ENCODE assay signal across 8 mouse cellular contexts in genomic region chr10:93430915-93431522, GRCm38 (mm10). TPM values are rescaled to one million over a fixed set of nuclear protein-coding genes. Genes with fewer than 3 reads are reported as not detected.
DNase-seq lines count a peak whose midpoint lies in the region; ATAC-seq and TF ChIP-seq lines count a peak whose summit lies in the region.
"Had no signal": no experiment of that assay in that cellular context is flagged by ENCODE, and none has a peak within 500 bp of the region (broad histone marks: within the 10 kb centered on the region; RNA-seq: fewer than 3 reads in every experiment).

No protein-coding gene starts in this region.

- H3K9ac ChIP-seq in forebrain, embryonic 12.5 days = peak overlapping the region; percentile 42
- H3K9ac ChIP-seq in kidney, postnatal 0 days (ENCODE audit: low read depth, low read length) = 0 out of 2 replicates have a peak overlapping the region, but pooled peaks have one; percentile 28

- ATAC-seq in forebrain, embryonic 12.5 days (ENCODE audit: low FRiP score) = peak; percentile 40
- ATAC-seq in kidney, postnatal 0 days (replicated peaks; ENCODE audit: low FRiP score, low read depth) = peak; percentile 50
- ATAC-seq in megakaryocyte progenitor cell, adult 5-6 weeks (replicated peaks; ENCODE audit: poor library complexity) = peak; percentile 52

- no peak for TF ChIP-seq POLR2A in testis, adult 2 months (IDR thresholded peaks at IDR 0.05; ENCODE audit: control insufficient read depth, low read depth, low read length)

- no peaks in the 10 kb centered on the region for H3K9me3 ChIP-seq in forebrain, embryonic 12.5 days
- no peaks in the 10 kb centered on the region for H3K9me3 ChIP-seq in kidney, postnatal 0 days (replicated peaks; ENCODE audit: low read length)

- H3K36me3 ChIP-seq in testis, adult 2 months (ENCODE audit: control insufficient read depth, insufficient read depth, low read length) = no peaks in the 10 kb centered on the region
- H3K36me3 ChIP-seq in forebrain, embryonic 12.5 days (replicated peaks) = no peaks in the 10 kb centered on the region
- H3K36me3 ChIP-seq in kidney, postnatal 0 days (ENCODE audit: insufficient read depth, low read length) = no peaks in the 10 kb centered on the region

- H3K4me1 ChIP-seq in testis, adult 2 months (ENCODE audit: control insufficient read depth, insufficient read depth, low read length) = peaks cover 6% of the 10 kb centered on the region
- H3K4me1 ChIP-seq in forebrain, embryonic 12.5 days = peaks cover 29% of the 10 kb centered on the region
- peaks cover 6% of the 10 kb centered on the region; the same call in 1 of the 2 replicates for H3K4me1 ChIP-seq in kidney, postnatal 0 days (replicated peaks; ENCODE audit: insufficient read depth, low read length)

- no peak overlapping the region for H3K27ac ChIP-seq in testis, adult 2 months (ENCODE audit: control insufficient read depth, insufficient read depth, low read depth, low read length)
- peak overlapping the region; percentile 71; the same call in 1 of the 2 replicates for H3K27ac ChIP-seq in forebrain, embryonic 12.5 days
- peak overlapping the region; percentile 52; the same call in 1 of the 2 replicates for H3K27ac ChIP-seq in kidney, postnatal 0 days

- H3K4me3 ChIP-seq in testis, adult 2 months (ENCODE audit: control insufficient read depth, low read depth, low read length) = peak overlapping the region; percentile 10
- H3K4me3 ChIP-seq in forebrain, embryonic 12.5 days (replicated peaks) = peak overlapping the region; percentile 34
- peak overlapping the region; percentile 22 for H3K4me3 ChIP-seq in kidney, postnatal 0 days (replicated peaks; ENCODE audit: low read depth, low read length)

- WGBS in forebrain, embryonic 12.5 days = 6% methylated on average over 22 of the region's 22 CpGs
- WGBS in kidney, postnatal 0 days = 11% methylated on average over 22 of the region's 22 CpGs

- DNase-seq in testis, postnatal 14 days (ENCODE audit: low spot score) = no peak
- peak; percentile 71 for DNase-seq in kidney, postnatal 0 days (ENCODE audit: low spot score)
- DNase-seq in thymus, adult 18-20 months = peak; percentile 46 to 52
- no peak for DNase-seq in right cerebral cortex, postnatal 25 days

- TF ChIP-seq CTCF in testis, adult 2 months (IDR thresholded peaks at IDR 0.05; ENCODE audit: control insufficient read depth, insufficient read depth, insufficient replicate concordance, low read depth, low read length) = no peak
- TF ChIP-seq CTCF in kidney, postnatal 0 days (IDR thresholded peaks at IDR 0.05; ENCODE audit: low read depth) = no peak

- H3K4me2 ChIP-seq in forebrain, embryonic 12.5 days = peak overlapping the region; percentile 55
- peak overlapping the region; percentile 59 for H3K4me2 ChIP-seq in kidney, postnatal 0 days (ENCODE audit: low read length)

- H3K27me3 ChIP-seq in testis, adult 2 months (ENCODE audit: control insufficient read depth, insufficient read depth, low read length) = no peaks in the 10 kb centered on the region
- H3K27me3 ChIP-seq in forebrain, embryonic 12.5 days = 0 out of 2 replicates have a peak, but pooled peaks cover 2% of the 10 kb centered on the region
- H3K27me3 ChIP-seq in kidney, postnatal 0 days (ENCODE audit: insufficient read depth, low read length) = no peaks in the 10 kb centered on the region

RNA-seq across cellular contexts. Expression of gene Lta4h, which starts 22.2 kb away (rescaled TPM):
- polyA plus RNA-seq in testis, adult 2 months (2012; rRNA removed) = 15.6 and 16.8 TPM in 2 replicates
- polyA plus RNA-seq in forebrain, embryonic 12.5 days (2016; fragmentation: Nextera tagmentation; extraction: Ambion mirVana) = 137 and 145 TPM in 2 replicates
- polyA plus RNA-seq in kidney, postnatal 0 days (2015; fragmentation: Nextera tagmentation; extraction: Ambion mirVana) = 104 and 119 TPM in 2 replicates
- 1,064 and 1,073 TPM in 2 replicates for total RNA-seq in megakaryocyte progenitor cell, adult 5-6 weeks (2015)
- total RNA-seq in megakaryocyte progenitor cell, adult 5-6 weeks (2017) = 756 and 853 TPM in 2 replicates

RNA-seq across cellular contexts. Expression of gene Hal, which starts 57.5 kb away (rescaled TPM):
- 1.3 and 1.6 TPM in 2 replicates for polyA plus RNA-seq in testis, adult 2 months (2012; rRNA removed)
- 0.08 TPM in 1 of 2 replicates, not detected in the other for polyA plus RNA-seq in forebrain, embryonic 12.5 days (2016; fragmentation: Nextera tagmentation; extraction: Ambion mirVana)
- not detected in 2 replicates for polyA plus RNA-seq in kidney, postnatal 0 days (2015; fragmentation: Nextera tagmentation; extraction: Ambion mirVana)
- 0.42 and 0.71 TPM in 2 replicates for total RNA-seq in megakaryocyte progenitor cell, adult 5-6 weeks (2015)
- total RNA-seq in megakaryocyte progenitor cell, adult 5-6 weeks (2017) = 1.1 TPM in 2 replicates
- polyA plus RNA-seq: cortical plate, adult 2 months had no signal

Comparison
In these comparisons a context has a peak if more than half of its experiments do, and no peak if none do; other contexts are left out.
1. DNase-seq: peak in kidney, postnatal 0 days (single experiment) and thymus, adult 18-20 months (2 of 2); none in testis, postnatal 14 days (single experiment) and right cerebral cortex, postnatal 25 days (single experiment).
2. Peak in every context shown above with its lines, with median percentiles within 50 percentile points of each other: H3K4me3 ChIP-seq and ATAC-seq.